7 mouse cellular contexts compared by ENCODE assay signal in genomic region chr4:118134485-118135365, GRCm38 (mm10). TPM values are rescaled to one million over a fixed set of nuclear protein-coding genes. Genes with fewer than 3 reads are reported as not detected.
DNase-seq lines count a peak whose midpoint lies in the region; ATAC-seq lines count a peak whose summit lies in the region.

TSS of gene St3gal3 (minus strand) at chr4:118134914.

- peaks cover 19% of the 10 kb centered on the region for H3K4me1 ChIP-seq in embryonic facial prominence, embryonic 10.5 days
- H3K4me1 ChIP-seq in limb, embryonic 10.5 days: peaks cover 28% of the 10 kb centered on the region
- H3K4me1 ChIP-seq in midbrain, embryonic 13.5 days (replicated peaks): peaks cover 28% of the 10 kb centered on the region

- H3K9ac ChIP-seq in midbrain, embryonic 13.5 days (replicated peaks): peak within 1 kb of the TSS; percentile 89

- WGBS in embryonic facial prominence, embryonic 10.5 days: under 1% methylated on average over 84 of the region's 84 CpGs
- under 1% methylated on average over 84 of the region's 84 CpGs for WGBS in limb, embryonic 10.5 days
- WGBS in midbrain, embryonic 13.5 days: under 1% methylated on average over 84 of the region's 84 CpGs

- peaks cover 42% of the 10 kb centered on the region for H3K36me3 ChIP-seq in embryonic facial prominence, embryonic 10.5 days (replicated peaks)
- H3K36me3 ChIP-seq in limb, embryonic 10.5 days: peaks cover 49% of the 10 kb centered on the region
- peaks cover 35% of the 10 kb centered on the region for H3K36me3 ChIP-seq in midbrain, embryonic 13.5 days

- peak within 1 kb of the TSS; percentile 100 for H3K4me3 ChIP-seq in embryonic facial prominence, embryonic 10.5 days
- H3K4me3 ChIP-seq in limb, embryonic 10.5 days: peak within 1 kb of the TSS; percentile 99
- H3K4me3 ChIP-seq in midbrain, embryonic 13.5 days (replicated peaks): peak within 1 kb of the TSS; percentile 94

- peak within 1 kb of the TSS; percentile 93 for H3K27ac ChIP-seq in embryonic facial prominence, embryonic 10.5 days (replicated peaks)
- peak within 1 kb of the TSS; percentile 94 for H3K27ac ChIP-seq in limb, embryonic 10.5 days
- peak within 1 kb of the TSS; percentile 85 for H3K27ac ChIP-seq in midbrain, embryonic 13.5 days

- ATAC-seq in granulocyte monocyte progenitor cell, adult 5-6 weeks (replicated peaks; ENCODE audit: poor library complexity, severe bottlenecking): peak; percentile 94
- peak; percentile 99 for ATAC-seq in midbrain, embryonic 13.5 days

- H3K4me2 ChIP-seq in midbrain, embryonic 13.5 days (replicated peaks): peak within 1 kb of the TSS; percentile 79

- peak; percentile 99 for DNase-seq in adrenal gland, postnatal 10 days
- DNase-seq in embryonic facial prominence, embryonic 10.5 days (ENCODE audit: low spot score): peak; percentile 98
- peak; percentile 96 for DNase-seq in kidney, adult 11 months
- DNase-seq in limb, embryonic 10.5 days (ENCODE audit: low spot score): peak; percentile 96
- DNase-seq in spleen, adult 12 weeks (ENCODE audit: low spot score): peak; percentile 86

- H3K27me3 ChIP-seq in embryonic facial prominence, embryonic 10.5 days (replicated peaks; ENCODE audit: low read depth, poor library complexity, severe bottlenecking): no peaks in the 10 kb centered on the region
- no peaks in the 10 kb centered on the region for H3K27me3 ChIP-seq in limb, embryonic 10.5 days (ENCODE audit: low read depth, poor library complexity, severe bottlenecking)
- H3K27me3 ChIP-seq in midbrain, embryonic 13.5 days: no peaks in the 10 kb centered on the region

- H3K9me3 ChIP-seq in embryonic facial prominence, embryonic 10.5 days: no peaks in the 10 kb centered on the region
- no peaks in the 10 kb centered on the region for H3K9me3 ChIP-seq in limb, embryonic 10.5 days (replicated peaks)
- no peaks in the 10 kb centered on the region for H3K9me3 ChIP-seq in midbrain, embryonic 13.5 days

RNA-seq across cellular contexts. Expression of gene St3gal3, which starts in this region (rescaled TPM):
- 10 to 100 TPM; 30.5 to 32.0 TPM for total RNA-seq in adrenal gland, postnatal 10 days (2021)
- 7.1 and 7.4 TPM in 2 replicates for polyA plus RNA-seq in embryonic facial prominence, embryonic 10.5 days (2016; fragmentation: Nextera tagmentation; extraction: Ambion mirVana)
- 12.9 and 14.5 TPM in 2 replicates for total RNA-seq in granulocyte monocyte progenitor cell, adult 5-6 weeks (2014; fragmentation: Nextera tagmentation)
- total RNA-seq in granulocyte monocyte progenitor cell, adult 5-6 weeks (2017): 4.7 and 8.2 TPM in 2 replicates
- 6.8 and 7.2 TPM in 2 replicates for polyA plus RNA-seq in limb, embryonic 10.5 days (2016; fragmentation: Nextera tagmentation; extraction: Ambion mirVana)
- 9.7 and 12.5 TPM in 2 replicates for polyA plus RNA-seq in midbrain, embryonic 13.5 days (2015; fragmentation: Nextera tagmentation; extraction: Ambion mirVana)

Comparison
In these comparisons a context has a peak if more than half of its experiments do, and no peak if none do; other contexts are left out.
1. Peak in every context shown above with its lines: DNase-seq, ATAC-seq, H3K4me3 ChIP-seq and H3K27ac ChIP-seq.